Mouse (Mus musculus) cerebellum, adult 2 months (tissue): ENCODE data around the gene Dpp6.

Source experiments
- CTCF ChIP-seq: fragments of 200-500 bp; IDR thresholded peaks from 2 replicates; pipeline ENCODE4 v1.5.1; 2011; ENCODE audit warnings: low read depth, mild to moderate bottlenecking, control low read depth, low read length, moderate library complexity, borderline replicate concordance; ENCODE audit not compliant: insufficient read depth
- POLR2A ChIP-seq: fragments of 200-500 bp; IDR thresholded peaks from 2 replicates; pipeline ENCODE4 v1.6.1; 2011; ENCODE audit warnings: low read length, control low read depth, borderline replicate concordance; ENCODE audit not compliant: insufficient read depth

DNA sequence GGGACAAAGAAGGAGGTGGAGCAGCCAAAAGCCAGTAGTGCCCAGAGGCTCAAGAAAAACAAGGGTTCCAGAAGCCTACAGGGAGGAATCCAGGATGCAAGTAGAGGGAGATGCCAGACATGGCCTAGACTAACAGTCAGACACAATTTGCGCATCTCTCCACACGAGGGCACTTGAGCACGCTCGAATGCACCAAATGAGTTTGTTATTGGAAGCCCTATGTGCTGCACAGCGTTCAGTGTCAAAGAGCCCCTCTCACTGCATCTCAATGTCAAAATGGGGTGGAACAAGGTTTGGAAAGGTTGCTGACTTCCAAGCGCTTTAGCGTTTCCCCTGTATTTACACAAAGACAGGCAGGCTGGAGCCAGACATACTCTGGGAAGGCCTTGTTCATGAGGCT, 231.2 kb downstream of the Dpp6 start:
- TF ChIP-seq CTCF (peak; percentile 89), POLR2A (no peak)
